Mouse (Mus musculus): ENCODE measurements at regions not wholly inside any gene's neighbourhood (a gene's known extent, or its start where the extent isn't known, plus 50 kb on each side); places are given as distances from the start of the nearest gene placed in this dataset.

- in situ Hi-C loops (cut with MboI; ENCODE audit: low sequenced_read_pairs) = no loop called here
These were observed 223.1 kb upstream of the Slc35b3 start for GRCm38 (mm10) chr13:39183715-39184179.

GRCm38 (mm10) chr13:39161980-39162379 is 201.3 kb upstream of the Slc35b3 start:
- in situ Hi-C loops (cut with MboI; ENCODE audit: low sequenced_read_pairs) = no loop called here

- in situ Hi-C loops (cut with MboI; ENCODE audit: low sequenced_read_pairs) = no loop called here
These were observed 167.3 kb upstream of the Slc35b3 start for GRCm38 (mm10) chr13:39127942-39128341.

GRCm38 (mm10) chr13:39092058-39092457 is 131.4 kb upstream of the Slc35b3 start:
- in situ Hi-C loops (cut with MboI; ENCODE audit: low sequenced_read_pairs) = no loop called here

GRCm38 (mm10) chr13:39084544-39084943 is 123.9 kb upstream of the Slc35b3 start:
- in situ Hi-C loops (cut with MboI; ENCODE audit: low sequenced_read_pairs) = no loop called here

GRCm38 (mm10) chr13:39074211-39074610 is 113.5 kb upstream of the Slc35b3 start:
- in situ Hi-C loops (cut with MboI; ENCODE audit: low sequenced_read_pairs) = no loop called here

- in situ Hi-C loops (cut with MboI; ENCODE audit: low sequenced_read_pairs) = no loop called here
These were observed 71.6 kb upstream of the Slc35b3 start for GRCm38 (mm10) chr13:39032263-39032662.

- in situ Hi-C loops (cut with MboI; ENCODE audit: low sequenced_read_pairs) = loop anchor here (25.0 kb wide), 1 partner anchor 158 kb away; no protein-coding TSS in a partner anchor
These were observed 59.5 kb upstream of the Slc35b3 start for GRCm38 (mm10) chr13:39020168-39020567.

- in situ Hi-C loops (cut with MboI; ENCODE audit: low sequenced_read_pairs) = loop anchor here (25.0 kb wide), 1 partner anchor 149 kb away; no protein-coding TSS in a partner anchor
These were observed 51.0 kb upstream of the Slc35b3 start for GRCm38 (mm10) chr13:39011696-39012095.

Data from CH12F3 (cell line).